Mouse (Mus musculus) cortical plate, adult 2 months (tissue): ENCODE data around the gene Adamts18.

Experiments used
- CTCF ChIP-seq: fragments of 200-500 bp; IDR thresholded peaks from 2 replicates; pipeline ENCODE4 v1.5.1; 2011; ENCODE audit warnings: mild to moderate bottlenecking, control low read depth, low read length; ENCODE audit not compliant: insufficient read depth; ENCODE audit errors: extremely low read depth
- POLR2A ChIP-seq: fragments of 200-500 bp; IDR thresholded peaks from 2 replicates; pipeline ENCODE4 v1.6.1; 2011; ENCODE audit warnings: mild to moderate bottlenecking, low read length, control low read depth; ENCODE audit not compliant: insufficient read depth; ENCODE audit errors: extremely low read depth

GRCm38 (mm10) chr8:113666714-113667432 is 181.7 kb downstream of the Adamts18 start:
- TF ChIP-seq CTCF (no peak), POLR2A (no peak)
